Mouse (Mus musculus) neural tube, embryonic 14.5 days (tissue): ENCODE measurements at regions not wholly inside any gene's neighbourhood (a gene's known extent, or its start where the extent isn't known, plus 50 kb on each side); places are given as distances from the start of the nearest gene placed in this dataset.

Experiments
- ATAC-seq: fragments of 200-750 bp; cut with Nextera tagmentation; 2 replicates; pipeline ENCODE4 v1.8.0; 2017; ENCODE audit warnings: low read depth, mild to moderate bottlenecking, moderate TSS enrichment, moderate library complexity
- H3K27ac ChIP-seq: fragments of 300-500 bp; sonication (generic); 2 replicates; pipeline ENCODE4 v1.5.1; 2014; ENCODE audit warnings: low read depth, mild to moderate bottlenecking, control low read depth, low read length, moderate library complexity, mixed read lengths
- H3K27me3 ChIP-seq: fragments of 300-500 bp; sonication (generic); 2 replicates; pipeline ENCODE4 v1.6.1; 2014; ENCODE audit warnings: low read length; ENCODE audit not compliant: control insufficient read depth, insufficient read depth
- H3K36me3 ChIP-seq: fragments of 300-500 bp; sonication (generic); 2 replicates; pipeline ENCODE4 v1.6.1; 2014; ENCODE audit warnings: low read length, mixed read lengths; ENCODE audit not compliant: control insufficient read depth, insufficient read depth
- H3K4me1 ChIP-seq: fragments of 300-500 bp; sonication (generic); 2 replicates; pipeline ENCODE4 v1.6.1; 2014; ENCODE audit warnings: low read length; ENCODE audit not compliant: control insufficient read depth, insufficient read depth
- H3K4me2 ChIP-seq: fragments of 300-500 bp; sonication (generic); 2 replicates; pipeline ENCODE4 v1.6.1; 2014; ENCODE audit warnings: mild to moderate bottlenecking, low read depth, low read length, control low read depth
- H3K4me3 ChIP-seq: fragments of 300-500 bp; sonication (generic); 2 replicates; pipeline ENCODE4 v1.5.1; 2014; ENCODE audit warnings: low read depth, low read length, control low read depth, mixed read lengths
- H3K9ac ChIP-seq: fragments of 300-500 bp; sonication (generic); replicated peaks from 2 replicates; pipeline ENCODE4 v1.6.1; 2014; ENCODE audit warnings: low read depth, mild to moderate bottlenecking, control low read depth, low read length, mixed read lengths
- H3K9me3 ChIP-seq: fragments of 300-500 bp; sonication (generic); 2 replicates; pipeline ENCODE4 v1.6.1; 2016; ENCODE audit warnings: low read length; ENCODE audit not compliant: control insufficient read depth
- WGBS: fragments of 180-500 bp; shearing (Covaris S2); extraction: QIAGEN DNeasy Blood & Tissue Kit; methylation state at CpG from one replicate; pipeline ENCODE4 v1.1.7; 2014; 5-methylcytosine and 5-hydroxymethylcytosine counted together

DNA sequence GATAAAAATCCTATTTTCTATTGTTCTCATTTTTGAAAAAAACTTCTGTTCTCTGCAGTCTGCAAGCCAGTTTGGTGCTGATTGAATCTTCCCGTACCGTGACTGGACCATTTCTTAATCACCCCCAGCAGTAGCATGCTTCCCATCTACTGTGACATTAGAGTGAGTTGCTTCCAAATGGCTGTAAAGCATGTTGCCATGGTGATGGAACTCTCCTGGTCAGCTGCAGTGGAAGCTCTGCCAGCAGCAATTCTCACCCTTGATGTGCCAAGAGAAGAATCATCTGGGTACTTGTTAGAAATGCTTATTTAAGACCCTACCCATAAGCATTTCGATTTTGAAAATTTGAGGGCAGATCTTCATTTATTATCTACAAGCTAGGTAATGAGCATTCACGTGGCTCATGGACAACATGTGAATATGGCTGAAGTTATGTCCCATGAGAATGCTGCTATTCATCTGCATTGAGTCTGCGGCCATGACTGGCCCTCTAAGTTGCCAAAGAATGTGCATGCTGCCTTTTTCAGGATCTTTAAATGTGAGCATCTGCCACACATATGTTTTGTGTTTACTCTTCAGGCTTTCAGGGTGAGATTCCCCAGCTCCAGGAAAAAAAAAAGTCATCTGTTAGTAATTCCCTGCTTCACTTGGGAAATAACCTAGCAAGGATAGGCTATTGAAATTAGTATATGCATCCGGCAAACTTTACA, 62.8 kb downstream of the H2al1n start:
- no peaks in the 10 kb centered on the region for H3K9me3 ChIP-seq
- H3K4me3 ChIP-seq, result no peak overlapping the region
- WGBS, result 47% methylated on average over 6 of the region's 6 CpGs
- H3K4me2 ChIP-seq, result no peak overlapping the region
- H3K27me3 ChIP-seq, result no peaks in the 10 kb centered on the region
- H3K27ac ChIP-seq, result no peak overlapping the region
- peak; percentile 88 for ATAC-seq
- H3K36me3 ChIP-seq, result no peaks in the 10 kb centered on the region
- H3K9ac ChIP-seq, result no peak overlapping the region
- H3K4me1 ChIP-seq, result no peaks in the 10 kb centered on the region

DNA sequence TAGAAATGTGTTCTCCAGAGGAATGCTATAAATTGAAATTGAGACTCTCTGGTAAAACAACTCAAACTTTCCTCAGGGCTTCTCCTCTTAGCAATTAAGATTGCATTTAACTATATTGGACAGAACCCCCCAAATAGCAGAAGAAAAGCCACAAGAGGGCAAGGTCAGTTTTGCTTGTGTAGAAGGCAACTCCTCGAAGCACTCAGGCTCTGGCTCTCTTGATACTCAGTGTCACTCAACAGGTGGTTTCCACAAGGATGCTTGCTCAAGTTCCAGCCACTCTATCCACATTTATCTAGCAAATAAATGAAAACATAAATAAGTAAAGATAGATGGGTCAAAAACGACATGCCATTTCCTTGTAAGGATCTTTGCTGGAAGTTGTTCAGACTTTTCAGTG, 68.4 kb downstream of the H2al1n start:
- ATAC-seq, result no peak
- Histone ChIP-seq H3K9me3 (no peaks in the 10 kb centered on the region), H3K27me3 (no peaks in the 10 kb centered on the region), H3K27ac (no peak overlapping the region), H3K4me2 (no peak overlapping the region), H3K4me3 (no peak overlapping the region), H3K4me1 (no peaks in the 10 kb centered on the region), H3K9ac (no peak overlapping the region), H3K36me3 (no peaks in the 10 kb centered on the region)
- 68% methylated on average over 2 of the region's 2 CpGs for WGBS

DNA sequence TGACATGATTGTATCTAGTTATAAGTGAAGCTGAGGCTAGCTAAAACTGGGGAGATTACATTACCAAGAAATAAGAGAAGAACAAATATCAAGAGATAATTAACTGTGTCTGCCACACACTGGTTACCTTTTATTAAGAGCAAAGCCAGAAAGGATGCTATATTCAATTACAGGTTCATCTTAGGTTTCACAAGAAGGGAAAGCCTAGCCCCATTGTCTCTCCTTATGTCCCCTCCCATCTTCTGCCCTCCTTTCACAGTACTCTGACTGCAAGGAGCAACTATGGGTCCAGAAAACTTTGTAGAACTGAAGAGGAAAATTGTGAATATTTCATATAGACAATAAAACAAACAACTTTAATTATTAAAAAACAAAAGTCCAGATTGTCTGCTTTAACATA, 68.8 kb downstream of the H2al1n start:
- Histone ChIP-seq H3K9me3 (no peaks in the 10 kb centered on the region), H3K9ac (no peak overlapping the region), H3K27me3 (no peaks in the 10 kb centered on the region), H3K4me3 (no peak overlapping the region), H3K4me1 (no peaks in the 10 kb centered on the region), H3K36me3 (no peaks in the 10 kb centered on the region), H3K27ac (no peak overlapping the region), H3K4me2 (no peak overlapping the region)
- no peak for ATAC-seq

DNA sequence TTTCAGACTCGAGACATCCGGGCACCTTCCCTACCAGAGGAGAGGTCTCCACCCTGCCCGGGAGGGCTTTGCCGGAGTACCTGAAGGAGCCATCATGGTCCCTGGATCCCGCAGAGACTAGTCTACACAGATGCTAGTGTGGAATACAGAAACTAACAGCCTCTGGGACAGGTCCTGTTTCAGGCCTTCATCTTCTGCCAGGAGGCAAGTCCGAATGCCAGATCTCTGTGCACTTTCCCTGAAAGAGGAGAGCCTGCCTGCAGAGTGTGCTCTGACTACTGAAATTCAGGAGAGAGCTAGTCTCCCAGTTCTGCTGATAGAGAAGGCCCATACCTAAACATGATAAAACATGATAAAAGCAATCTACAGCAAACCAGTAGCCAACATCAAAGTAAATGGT, 83.9 kb downstream of the H2al1n start:
- no peak overlapping the region for H3K27ac ChIP-seq
- H3K4me2 ChIP-seq, result no peak overlapping the region
- H3K27me3 ChIP-seq, result no peaks in the 10 kb centered on the region
- no peak for ATAC-seq
- H3K4me3 ChIP-seq, result no peak overlapping the region
- no peaks in the 10 kb centered on the region for H3K4me1 ChIP-seq
- WGBS, result 94% methylated on average over 6 of the region's 6 CpGs
- H3K9ac ChIP-seq, result no peak overlapping the region
- no peaks in the 10 kb centered on the region for H3K9me3 ChIP-seq
- no peaks in the 10 kb centered on the region for H3K36me3 ChIP-seq

DNA sequence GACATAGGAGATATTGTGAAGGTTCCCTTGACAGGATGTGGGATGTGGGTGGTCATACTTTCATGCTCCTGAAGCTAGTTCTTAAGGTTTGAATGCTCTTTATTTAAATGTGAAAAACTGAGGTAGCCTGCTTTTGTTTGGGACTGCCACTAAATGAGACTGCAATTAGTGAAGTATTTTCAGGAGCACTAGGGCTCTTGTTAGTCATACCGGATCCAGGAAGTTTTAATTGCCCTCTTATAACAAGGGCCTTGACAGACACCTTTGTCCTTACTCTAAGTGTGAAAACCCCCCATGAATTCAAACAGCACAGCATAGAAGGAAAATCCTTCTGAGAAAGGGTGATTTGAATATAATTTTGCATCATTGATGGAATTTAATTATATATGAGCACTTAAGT, 91.2 kb downstream of the H2al1n start:
- no peaks in the 10 kb centered on the region for H3K9me3 ChIP-seq
- ATAC-seq, result no peak
- no peaks in the 10 kb centered on the region for H3K4me1 ChIP-seq
- no peak overlapping the region for H3K4me3 ChIP-seq
- H3K27me3 ChIP-seq, result no peaks in the 10 kb centered on the region
- 25% methylated on average over 1 of the region's 1 CpGs for WGBS
- H3K4me2 ChIP-seq, result no peak overlapping the region
- no peak overlapping the region for H3K9ac ChIP-seq
- H3K27ac ChIP-seq, result no peak overlapping the region
- no peaks in the 10 kb centered on the region for H3K36me3 ChIP-seq

GRCm38 (mm10) chrX:14312746-14313145, 101.8 kb downstream of the H2al1n start:
- H3K36me3 ChIP-seq, result no peaks in the 10 kb centered on the region
- no peaks in the 10 kb centered on the region for H3K9me3 ChIP-seq
- H3K4me2 ChIP-seq, result no peak overlapping the region
- no peak for ATAC-seq
- no peaks in the 10 kb centered on the region for H3K27me3 ChIP-seq
- no peaks in the 10 kb centered on the region for H3K4me1 ChIP-seq
- WGBS, result 52% methylated on average over 1 of the region's 1 CpGs
- H3K4me3 ChIP-seq, result no peak overlapping the region
- no peak overlapping the region for H3K27ac ChIP-seq
- H3K9ac ChIP-seq, result no peak overlapping the region

GRCm38 (mm10) chrX:14352416-14352815, 141.5 kb downstream of the H2al1n start:
- Histone ChIP-seq H3K4me2 (no peak overlapping the region), H3K4me1 (no peaks in the 10 kb centered on the region), H3K4me3 (no peak overlapping the region), H3K27me3 (no peaks in the 10 kb centered on the region), H3K9ac (no peak overlapping the region), H3K27ac (no peak overlapping the region), H3K36me3 (no peaks in the 10 kb centered on the region), H3K9me3 (no peaks in the 10 kb centered on the region)
- WGBS, result 87% methylated on average over 2 of the region's 2 CpGs
- ATAC-seq, result no peak

GRCm38 (mm10) chrX:14353366-14353765, 142.4 kb downstream of the H2al1n start:
- 85% methylated on average over 3 of the region's 3 CpGs for WGBS
- no peak overlapping the region for H3K4me3 ChIP-seq

DNA sequence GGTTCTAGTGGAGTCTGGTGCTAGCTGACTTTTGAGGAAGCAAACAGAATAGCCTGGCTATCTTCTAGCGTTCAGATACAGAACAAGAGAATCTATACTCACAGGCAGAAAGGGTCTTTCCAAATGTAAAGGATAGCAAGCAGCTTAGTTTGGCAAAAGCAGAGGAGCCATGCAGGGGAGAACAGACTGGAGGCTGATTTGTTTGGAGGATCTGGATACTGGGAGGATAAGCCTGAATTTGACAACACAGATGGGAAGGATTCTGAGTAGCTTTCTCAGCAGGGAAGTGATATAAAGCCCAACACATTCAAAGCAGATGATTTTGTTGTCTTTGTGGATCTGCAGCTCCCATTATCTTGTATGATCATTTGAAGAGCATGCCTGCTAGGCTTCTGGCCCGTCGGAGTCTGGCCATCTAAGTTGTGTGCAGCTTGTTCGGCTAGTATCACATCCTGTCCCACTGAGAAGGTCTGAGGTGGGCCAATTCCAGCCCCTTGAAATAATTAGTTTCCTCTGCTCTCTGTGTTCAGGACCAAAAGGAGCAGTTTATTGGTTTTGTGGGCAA, 145.6 kb downstream of the H2al1n start:
- no peak overlapping the region for H3K4me2 ChIP-seq
- 80% methylated on average over 4 of the region's 4 CpGs for WGBS

More at GRCm38 (mm10) chrX:14353366-14353765, 142.4 kb downstream of the H2al1n start:
- ATAC-seq, result no peak
- no peak overlapping the region for H3K4me2 ChIP-seq
- no peak overlapping the region for H3K27ac ChIP-seq
- H3K9me3 ChIP-seq, result no peaks in the 10 kb centered on the region
- no peak overlapping the region for H3K9ac ChIP-seq
- H3K4me1 ChIP-seq, result no peaks in the 10 kb centered on the region
- H3K27me3 ChIP-seq, result no peaks in the 10 kb centered on the region
- H3K36me3 ChIP-seq, result no peaks in the 10 kb centered on the region

More for the DNA sequence above, 145.6 kb downstream of the H2al1n start:
- no peaks in the 10 kb centered on the region for H3K9me3 ChIP-seq
- H3K4me3 ChIP-seq, result no peak overlapping the region
- H3K4me1 ChIP-seq, result no peaks in the 10 kb centered on the region
- no peaks in the 10 kb centered on the region for H3K36me3 ChIP-seq
- H3K27me3 ChIP-seq, result no peaks in the 10 kb centered on the region
- H3K27ac ChIP-seq, result no peak overlapping the region
- no peak overlapping the region for H3K9ac ChIP-seq
- ATAC-seq, result no peak
